Mouse (Mus musculus) embryo, embryonic 10.5 days (tissue): ENCODE results near the gene Metrn.
"Not testable (repeated sequence)": the region's sequence is repeated elsewhere in the genome, so short reads cannot be mapped to it uniquely, and the experiment has no call there.

Experiments used
- DNase-seq: peaks from one replicate; pipeline ENCODE4 v3.0.0-alpha.2; 2015; ENCODE audit warnings: low spot score

Metrn gene

DNA sequence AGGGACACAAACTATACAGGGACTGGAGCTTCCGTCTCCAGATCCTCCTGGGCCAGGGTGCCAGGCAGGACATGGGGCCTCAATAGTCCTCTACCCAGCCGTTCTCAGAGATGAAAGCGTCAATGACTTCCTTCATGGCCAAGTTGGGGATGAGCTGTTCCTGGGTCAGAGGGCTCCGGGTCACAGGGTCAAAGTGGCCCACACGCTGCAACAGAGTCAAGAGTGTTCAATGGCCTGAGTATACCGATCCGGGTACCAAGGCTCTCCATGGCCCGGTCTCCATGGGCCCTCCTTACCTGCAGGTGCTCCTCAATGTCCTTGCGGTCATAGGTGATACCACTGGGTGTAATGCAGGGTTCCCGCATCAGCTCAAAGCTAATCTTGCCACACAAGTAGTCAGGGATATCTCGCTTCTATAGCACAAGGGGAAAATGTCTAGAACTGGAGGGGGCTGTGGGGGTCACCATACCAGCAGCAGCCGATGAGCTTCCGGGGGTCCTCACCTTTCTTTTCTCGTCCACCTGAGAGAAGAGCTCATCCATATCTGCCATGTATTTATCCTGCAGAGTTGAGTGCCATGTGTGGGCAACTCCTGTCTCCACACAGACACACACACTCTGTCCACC lies 34.0 kb upstream of the Metrn start:
- DNase-seq, result no peak

DNA sequence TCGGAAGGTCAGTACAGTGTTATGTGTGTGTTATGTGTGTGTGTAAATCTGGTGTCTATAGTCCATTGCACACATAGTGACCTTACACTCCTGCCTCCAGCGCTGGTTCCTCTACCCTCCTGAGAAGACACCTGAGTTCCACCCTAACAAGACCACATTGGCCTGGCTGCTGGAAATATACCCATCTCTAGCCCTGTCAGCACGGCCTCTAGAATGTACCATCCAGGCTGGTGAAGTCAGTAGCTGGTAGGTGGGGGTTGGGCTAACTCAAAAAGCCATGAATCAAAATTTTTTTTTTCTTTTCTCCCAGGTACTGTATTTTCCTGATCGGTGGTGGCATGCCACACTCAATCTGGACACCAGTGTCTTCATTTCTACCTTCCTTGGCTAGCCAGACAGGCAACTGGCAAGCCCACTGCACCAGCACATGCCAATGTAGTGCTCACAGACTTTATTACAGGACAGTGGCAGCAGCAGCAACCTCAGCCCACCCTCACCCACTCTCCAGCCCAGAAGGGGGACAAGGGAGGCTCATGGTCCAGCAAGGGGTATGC lies 33.3 kb upstream of the Metrn start:
- no peak for DNase-seq

DNA sequence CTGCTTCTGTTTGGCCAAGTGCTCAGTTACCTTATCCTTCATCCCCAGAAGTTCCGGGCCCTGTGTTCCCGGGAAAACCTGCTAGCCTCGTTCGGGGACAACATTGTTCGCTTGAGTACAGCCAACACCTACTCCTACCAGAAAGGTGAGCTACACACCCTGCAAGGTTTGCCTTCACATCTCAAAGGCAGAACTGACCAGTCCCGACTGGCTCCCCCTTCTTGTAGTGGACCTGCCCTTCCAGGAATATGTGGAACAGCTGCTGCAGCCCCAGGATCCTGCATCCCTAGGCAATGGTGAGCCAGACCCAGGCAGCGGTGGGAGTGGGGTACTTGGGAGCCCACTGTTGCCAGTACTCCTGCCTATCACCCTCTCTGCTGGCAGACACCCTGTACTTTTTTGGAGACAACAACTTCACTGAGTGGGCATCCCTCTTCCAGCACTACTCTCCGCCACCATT lies 32.7 kb upstream of the Metrn start:
- DNase-seq, result no peak

DNA sequence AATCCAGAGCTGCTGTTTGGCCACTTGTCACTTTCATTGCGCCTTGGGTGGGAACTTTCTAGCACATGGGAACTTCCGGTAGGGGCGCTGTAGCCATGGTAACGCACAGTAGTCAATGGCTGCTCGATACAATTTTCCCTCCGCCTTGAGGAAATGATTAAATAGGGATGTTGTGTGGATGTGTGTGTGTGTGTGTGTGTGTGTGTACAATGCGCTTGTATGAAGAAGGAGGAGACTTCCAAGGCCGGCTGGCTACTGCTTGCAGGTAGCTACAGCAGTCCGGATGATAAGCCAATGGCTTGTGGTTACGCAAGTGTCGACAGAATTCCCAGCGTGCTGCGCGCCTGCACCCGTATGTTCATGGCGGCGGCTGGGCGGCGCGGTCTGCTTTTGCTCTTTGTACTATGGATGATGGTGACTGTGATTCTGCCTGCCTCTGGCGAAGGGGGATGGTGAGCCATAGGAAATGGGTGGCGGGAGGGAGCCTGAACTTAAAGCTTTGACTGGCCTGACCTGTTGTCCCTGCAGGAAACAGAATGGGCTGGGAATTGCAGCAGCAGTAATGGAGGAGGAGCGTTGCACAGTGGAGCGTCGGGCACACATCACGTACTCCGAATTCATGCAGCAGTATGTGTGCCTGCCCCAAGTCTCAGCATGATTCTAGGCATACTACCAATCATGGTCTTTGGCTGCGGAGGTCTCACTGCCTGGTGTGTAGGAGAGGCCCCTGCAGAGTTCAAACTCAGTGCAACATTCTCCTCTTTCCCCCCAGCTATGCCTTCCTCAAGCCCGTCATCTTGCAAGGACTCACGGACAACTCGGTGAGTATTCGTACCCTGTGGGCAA lies 32.0 kb upstream of the Metrn start, which contains the start of gene Jmjd8:
Gene Jmjd8 (plus strand): TSS at position 156 of the 846 bp plus-strand sequence.
- peak; percentile 88 for DNase-seq

DNA sequence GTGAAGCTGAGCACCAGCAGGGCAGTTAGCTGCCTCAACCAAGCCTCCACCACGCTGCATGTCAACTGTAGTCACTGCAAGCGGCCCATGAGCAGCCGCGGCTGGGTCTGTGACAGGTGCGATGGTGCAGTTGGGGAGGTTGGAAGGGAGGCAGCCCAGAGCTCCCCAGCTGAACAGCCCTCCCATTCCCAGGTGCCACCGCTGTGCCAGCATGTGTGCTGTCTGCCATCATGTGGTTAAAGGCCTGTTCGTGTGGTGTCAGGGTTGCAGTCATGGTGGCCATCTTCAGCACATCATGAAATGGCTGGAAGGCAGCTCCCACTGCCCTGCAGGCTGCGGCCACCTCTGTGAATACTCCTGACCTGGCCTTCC lies 31.3 kb upstream of the Metrn start:
- DNase-seq, result no peak

DNA sequence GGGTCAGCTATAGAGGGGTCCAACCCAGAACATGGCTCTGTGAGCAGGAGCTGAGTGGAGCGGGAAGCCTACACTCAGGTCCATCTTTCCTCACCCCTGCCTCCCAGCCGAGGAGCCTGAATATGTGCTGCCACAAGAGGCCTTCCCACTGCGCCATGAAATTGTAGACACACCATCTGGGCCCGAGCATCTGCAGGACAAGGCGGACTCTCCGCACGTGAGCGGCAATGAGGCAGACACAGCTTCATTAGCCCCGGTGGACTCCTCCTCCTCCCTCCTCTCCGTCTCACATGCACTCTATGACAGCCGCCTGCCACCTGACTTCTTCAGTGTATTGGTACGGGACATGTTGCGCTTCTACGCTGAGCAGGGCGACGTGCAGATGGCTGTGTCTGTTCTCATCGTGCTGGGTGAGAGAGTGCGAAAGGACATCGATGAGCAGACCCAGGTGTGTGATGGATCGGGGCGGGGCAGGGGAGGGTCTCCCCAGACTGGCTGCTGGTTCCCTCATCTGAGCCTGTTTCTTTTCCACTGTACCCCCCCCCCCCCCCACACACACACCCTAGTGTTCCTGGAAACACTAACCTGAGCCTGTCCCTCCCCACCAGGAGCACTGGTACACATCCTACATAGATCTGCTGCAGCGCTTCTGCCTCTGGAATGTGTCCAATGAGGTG lies 30.7 kb upstream of the Metrn start:
- no peak for DNase-seq

DNA sequence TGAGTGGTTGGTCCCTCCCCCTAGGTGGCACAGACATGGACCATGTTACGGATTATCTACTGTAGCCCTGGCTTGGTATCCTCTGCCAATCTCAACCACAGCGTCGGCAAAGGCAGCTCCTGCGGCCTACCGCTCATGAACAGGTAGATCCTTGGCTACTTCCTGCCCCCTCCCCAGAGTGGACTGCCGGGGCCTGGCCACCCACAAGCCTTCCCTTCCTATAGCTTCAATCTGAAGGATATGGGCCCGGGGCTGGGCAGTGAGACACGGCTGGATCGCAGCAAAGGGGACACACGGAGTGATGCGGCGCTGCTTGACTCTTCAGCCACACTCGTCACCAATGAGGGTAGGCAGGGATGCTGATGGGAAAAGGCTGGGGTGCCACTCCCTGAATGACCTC lies 30.1 kb upstream of the Metrn start:
- no peak for DNase-seq

DNA sequence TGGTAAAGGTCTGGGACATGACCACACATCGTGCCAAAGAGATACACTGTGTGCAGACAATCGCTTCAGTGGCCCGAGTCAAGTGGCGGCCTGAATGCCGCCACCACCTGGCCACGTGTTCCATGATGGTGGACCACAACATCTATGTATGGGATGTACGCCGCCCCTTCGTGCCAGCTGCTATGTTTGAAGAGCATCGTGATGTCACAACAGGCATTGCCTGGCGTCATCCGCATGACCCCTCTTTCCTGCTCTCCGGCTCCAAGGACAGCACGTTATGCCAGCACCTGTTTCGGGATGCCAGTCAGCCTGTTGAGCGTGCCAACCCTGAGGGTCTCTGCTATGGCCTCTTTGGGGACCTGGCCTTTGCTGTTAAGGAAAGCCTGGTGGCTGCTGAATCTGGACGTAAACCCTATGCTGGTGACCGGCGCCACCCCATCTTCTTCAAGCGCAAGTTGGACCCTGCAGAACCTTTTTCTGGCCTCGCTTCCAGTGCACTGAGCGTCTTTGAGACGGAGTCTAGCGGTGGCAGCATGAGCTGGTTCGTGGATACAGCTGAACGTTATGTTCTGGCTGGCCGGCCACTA lies 29.1 kb upstream of the Metrn start:
- DNase-seq, result no peak

DNA sequence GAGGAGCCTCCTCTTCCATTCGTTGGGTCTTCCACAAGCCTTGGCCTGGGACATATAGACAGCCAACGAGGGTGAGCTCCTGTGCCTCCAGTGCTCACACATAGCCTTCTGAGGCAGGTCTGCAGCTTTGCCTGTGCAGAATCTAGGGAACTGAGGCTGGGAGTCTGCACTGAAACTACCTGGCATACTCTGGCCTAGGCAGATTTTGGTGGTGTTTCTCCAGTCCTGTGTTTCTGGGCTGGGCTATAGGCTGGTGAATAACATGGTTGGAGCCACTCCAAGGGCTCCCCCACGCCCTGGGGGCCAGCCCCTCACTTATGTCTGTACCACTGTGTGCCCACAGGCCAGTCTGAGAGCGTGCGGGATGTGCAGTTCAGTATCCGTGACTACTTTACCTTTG lies 28.4 kb upstream of the Metrn start:
- DNase-seq, result no peak

DNA sequence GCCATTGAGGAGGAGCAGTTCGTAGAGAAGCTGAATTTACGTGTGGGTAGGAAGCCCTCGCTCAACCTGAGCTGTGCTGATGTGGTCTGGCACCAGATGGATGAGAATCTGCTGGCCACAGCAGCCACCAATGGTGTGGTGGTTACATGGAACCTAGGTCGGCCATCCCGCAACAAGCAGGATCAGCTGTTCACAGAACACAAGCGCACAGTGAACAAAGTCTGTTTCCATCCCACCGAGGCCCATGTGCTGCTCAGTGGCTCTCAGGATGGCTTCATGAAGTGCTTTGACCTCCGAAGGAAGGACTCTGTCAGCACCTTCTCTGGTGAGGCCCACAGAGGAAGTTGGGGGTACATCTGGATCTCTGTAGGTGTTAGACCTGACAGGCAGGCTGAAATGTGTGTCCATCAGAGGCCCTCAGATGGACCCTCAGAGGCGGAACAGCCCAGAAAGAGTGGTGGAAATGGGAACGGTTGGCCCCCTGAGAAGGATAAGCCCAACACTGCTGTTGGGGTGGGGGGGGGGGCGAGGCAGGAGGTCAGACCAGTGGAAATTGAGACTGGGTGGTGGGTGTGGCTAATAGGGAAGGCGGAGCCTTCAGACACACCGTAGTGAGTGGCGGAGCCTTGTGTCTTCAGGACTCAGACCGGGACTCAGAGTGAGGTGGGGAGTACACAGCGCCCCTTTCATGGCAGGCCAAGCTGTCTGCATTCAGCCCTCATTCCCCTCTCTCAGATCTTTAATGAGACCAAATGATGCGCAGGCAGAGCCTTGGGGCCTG lies 27.6 kb upstream of the Metrn start:
- DNase-seq, result no peak

DNA sequence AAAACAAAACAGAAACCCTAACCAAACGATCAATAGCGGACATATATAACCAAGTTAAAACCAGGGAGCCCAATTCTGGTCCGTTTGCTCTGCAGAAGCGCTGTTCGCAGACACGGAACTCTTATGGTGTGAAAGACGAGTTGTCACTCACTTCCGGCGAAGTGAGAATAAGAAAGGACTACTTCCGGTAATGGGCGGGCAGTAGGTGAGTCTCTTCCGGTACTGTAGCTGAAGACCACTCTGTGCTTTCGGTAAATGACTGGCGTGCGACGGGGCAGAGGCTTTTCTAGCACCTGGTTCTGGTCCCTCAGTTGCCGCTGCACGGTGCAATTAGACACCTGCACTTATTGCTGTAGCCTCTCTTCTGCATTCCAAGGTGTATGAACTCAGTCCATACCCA lies 26.5 kb upstream of the Metrn start, which contains the start of gene Wdr24:
Gene Wdr24 (plus strand): TSS at position 176 of the 400 bp plus-strand sequence.
- DNase-seq, result peak; percentile 95

DNA sequence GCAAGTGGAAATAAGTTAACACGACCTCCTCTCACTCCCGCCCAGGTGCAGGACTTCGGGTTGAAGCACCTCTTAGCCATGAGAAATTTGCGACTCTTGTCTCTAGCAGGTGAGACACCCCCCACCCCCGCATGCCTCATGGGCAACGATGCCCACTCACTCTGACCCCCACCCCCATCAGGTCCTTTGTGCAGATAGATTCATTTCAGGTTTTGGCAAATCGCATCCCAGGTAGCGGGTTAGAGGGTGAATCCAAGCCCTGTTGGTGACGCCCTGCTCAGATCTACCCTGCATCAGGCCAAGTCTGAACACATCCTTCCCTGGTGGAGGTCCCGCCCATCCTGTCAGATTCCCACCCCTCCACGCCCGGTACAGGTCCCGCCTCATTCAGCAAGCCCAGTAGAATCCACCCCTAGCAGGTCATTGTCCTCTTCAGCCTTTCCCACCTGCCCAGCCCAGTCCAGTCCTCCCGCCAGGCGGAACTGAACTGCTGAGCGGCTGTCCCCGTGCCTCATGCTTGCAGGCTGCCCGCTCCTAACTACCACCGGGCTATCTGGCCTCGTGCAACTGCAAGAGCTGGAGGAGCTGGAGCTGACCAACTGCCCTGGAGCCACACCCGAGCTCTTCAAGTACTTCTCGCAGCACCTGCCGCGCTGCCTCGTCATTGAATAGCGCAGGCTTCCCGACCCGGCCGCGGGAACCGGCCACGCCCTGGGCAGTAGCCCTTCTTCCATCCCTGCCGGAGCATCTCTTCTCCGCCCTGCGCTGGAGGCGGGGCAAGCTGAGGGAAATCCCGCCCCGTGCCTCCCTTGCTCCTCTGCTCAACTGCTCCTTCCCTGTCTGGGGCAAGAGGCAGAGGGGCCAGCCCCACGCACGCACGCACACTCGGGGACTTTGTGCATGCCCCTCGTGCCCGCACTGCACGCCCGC lies 22.2 kb upstream of the Metrn start:
- DNase-seq, result no peak

DNA sequence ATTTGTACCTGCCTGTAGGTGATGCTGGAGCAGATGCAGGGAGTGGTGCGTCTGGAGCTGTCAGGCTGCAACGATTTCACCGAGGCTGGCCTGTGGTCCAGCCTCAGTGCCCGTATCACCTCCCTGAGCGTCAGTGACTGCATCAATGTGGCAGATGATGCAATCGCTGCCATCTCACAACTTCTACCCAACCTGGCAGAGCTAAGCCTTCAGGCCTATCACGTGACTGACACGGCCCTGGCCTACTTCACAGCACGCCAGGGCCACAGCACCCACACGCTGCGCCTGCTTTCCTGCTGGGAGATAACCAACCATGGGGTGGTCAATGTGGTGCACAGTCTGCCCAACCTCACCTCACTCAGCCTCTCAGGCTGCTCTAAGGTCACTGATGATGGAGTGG lies 20.7 kb upstream of the Metrn start:
- DNase-seq, result no peak

DNA sequence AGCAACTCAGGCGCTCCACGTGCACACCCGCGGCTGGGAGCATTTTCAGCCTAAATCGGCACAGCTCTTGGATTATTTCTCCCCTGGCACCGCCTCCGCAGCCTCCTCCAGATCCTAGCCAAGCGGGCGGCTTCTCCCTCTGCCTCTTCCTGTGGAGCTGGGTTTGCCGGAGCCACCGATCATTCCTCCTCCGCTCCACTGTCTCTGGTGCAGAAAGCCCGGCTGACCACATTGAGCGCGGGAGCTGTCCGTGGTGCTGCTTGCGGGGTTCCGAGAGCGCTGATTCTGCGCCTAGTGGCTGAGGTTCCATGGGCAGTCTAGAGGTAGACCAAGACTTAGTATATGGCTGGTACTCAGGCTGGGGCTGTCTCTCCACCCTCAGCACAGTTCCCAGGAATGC lies 16.5 kb upstream of the Metrn start:
- DNase-seq, result peak; percentile 90

DNA sequence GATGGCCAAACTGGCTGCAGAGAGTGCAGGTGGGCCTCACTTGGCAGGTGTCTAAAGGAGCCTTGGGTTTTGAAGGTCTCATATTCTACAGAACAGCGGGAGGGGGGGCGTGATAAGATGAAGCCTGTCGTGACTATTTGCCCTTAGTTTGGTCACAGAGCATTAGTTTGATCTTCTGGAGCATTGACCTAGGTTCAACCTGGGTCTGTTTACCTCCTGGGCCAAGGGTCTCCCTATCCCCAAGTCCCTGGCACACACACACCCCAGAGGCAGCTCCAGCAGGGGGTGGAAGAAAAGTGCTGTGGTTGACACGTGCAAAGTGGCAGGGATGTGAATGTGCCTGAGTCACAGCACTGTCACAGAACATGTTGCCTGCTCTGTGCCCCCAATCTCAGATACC lies 14.0 kb upstream of the Metrn start:
- no peak for DNase-seq

DNA sequence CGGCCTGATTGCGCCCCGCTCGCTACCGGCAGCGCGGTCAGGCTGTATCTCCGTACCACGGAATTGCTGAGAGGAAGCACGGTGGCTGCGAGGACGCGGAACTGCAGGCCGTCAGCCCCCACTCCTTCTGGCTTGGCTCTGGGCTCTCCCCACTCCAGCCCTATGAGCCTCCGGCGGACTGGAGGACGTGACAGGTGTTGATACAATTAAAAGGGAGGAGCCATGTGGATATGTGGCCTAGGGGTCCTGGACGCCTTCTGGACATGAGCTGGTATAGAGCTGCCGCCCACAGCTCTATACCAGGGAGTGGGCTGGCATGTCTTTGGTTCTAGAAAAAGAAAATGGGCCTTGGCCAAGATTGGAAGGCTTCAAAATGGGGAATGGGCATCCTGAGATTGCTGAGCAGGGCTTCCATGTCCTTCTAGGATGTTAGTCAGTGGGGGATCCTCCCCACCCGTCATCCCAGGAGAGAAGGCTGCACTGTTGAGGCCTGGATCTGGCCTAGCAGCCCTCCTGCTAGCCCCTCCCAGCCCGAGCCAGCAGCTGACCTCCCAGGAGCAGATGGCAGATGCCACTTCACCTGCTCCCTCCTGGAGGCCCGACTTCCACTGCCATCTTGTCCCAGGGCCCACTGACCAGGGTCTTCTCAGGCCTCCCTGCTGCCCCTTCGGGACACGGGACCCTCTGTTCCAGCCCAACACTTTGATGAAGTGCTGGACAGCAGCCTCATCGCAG lies 12.8 kb upstream of the Metrn start:
- DNase-seq, result peak; percentile 46

DNA sequence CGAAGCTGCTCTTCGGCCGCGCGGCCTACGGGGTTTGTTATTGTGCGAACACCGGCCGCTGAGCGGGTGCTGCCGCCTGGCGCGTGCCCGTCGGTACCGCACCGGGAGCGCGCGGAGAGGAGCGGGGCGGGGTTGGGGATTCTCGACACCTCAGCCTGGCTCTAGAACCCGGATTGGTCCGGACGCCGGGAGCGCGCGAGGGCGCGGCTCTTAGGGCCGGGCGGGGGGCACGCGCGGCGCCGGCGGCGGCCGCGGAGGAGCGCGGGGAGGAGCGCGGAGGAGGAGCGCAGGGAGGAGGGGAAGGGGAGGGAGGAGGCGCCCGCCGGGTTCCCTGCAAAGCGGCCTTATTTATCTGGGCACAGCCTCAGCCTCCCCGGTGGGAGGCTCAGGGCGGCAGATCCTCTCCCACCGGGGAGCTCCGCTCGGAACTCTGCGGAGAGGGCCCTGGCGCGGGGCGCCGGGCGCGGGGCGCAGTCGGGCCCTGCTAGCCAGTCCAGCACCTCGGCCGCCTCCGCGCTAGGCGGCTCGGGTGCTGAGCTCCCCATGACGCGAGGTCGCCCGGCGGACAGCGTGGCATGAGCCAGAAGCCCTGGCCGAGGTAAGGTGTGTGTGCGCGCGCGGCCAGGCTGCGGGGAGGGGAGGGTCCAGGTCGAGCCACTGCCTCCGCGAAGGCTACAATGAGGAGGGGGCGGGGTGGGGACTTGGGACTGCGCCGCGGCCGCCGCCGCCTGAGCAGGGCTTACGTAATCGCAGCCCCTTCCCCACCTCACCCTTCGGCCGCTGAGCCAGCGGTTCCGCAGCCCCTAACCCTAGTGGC lies 12.1 kb upstream of the Metrn start, which contains the start of gene Fbxl16:
Gene Fbxl16 (plus strand): TSS at position 297 of the 817 bp plus-strand sequence.
- DNase-seq, result peak; percentile 90

DNA sequence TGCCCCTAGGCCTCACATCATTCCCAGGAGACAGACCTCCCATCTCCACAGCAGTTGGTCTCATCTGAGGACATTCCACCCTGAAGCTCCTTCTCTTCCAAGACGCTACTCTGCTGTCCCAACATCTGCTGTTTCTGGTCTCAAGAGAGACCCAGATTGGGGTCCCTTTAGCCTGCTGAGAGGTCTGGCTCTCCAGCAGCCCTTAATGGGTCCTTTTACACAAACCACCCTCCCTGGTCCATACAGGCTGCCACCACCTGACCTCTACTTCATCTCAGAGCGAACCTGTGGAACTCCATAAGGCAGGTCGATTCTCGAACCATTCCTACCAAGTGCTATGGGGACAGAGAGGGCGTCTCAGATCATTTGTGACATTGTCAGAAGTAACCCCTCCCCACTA lies 11.1 kb upstream of the Metrn start:
- no peak for DNase-seq

DNA sequence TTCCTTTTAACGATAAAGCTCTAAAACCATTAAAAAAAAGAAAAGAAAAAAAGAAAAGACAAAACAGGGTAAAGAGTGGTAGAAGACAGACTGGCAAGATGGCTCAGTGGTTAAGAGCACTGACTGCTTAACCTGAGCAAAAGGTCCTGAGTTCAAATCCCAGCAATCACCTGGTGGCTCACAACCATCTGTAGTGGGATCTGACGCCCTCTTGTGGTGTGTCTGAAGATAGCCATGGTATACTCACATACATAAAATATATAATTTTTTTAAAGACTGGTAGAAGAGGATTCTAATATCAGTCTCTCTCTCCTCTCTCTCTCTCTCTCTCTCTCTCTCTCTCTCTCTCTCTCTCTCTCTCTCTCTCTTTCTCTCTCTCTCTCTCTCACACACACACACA lies 10.5 kb upstream of the Metrn start:
- not testable (repeated sequence) for DNase-seq
